Mouse (Mus musculus) liver, embryonic 14.5 days (tissue): Measurements from ENCODE around the gene Tusc2.

Experiments
- CTCF ChIP-seq: IDR thresholded peaks from 2 replicates; pipeline ENCODE4 v1.5.1; 2016; ENCODE audit warnings: antibody characterized with exemption, low read depth, control low read depth
- EP300 ChIP-seq: IDR thresholded peaks from 2 replicates; pipeline ENCODE4 v1.6.1; 2016; ENCODE audit warnings: antibody characterized with exemption, low read depth

DNA sequence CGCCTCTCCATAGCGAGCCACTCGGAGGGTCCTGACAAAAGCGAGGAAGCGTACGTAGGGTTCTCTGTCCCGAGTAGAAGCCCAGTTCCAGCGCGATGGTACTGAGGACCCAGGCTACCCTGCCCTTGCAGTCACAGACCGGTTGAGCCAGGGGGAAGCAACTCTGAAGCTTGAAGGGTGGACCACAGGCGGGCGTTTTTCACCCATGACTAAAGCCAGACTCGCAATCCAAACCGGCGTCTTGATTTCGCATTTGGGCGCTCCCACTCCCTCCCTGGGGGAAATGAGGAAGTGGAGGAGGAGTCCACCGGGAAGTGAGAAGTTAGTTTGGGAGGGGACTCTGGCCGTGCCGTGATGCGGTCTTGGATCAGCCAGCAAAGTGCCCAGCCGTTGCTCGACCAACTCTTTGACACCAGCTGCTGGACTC lies 8.0 kb upstream of the Tusc2 start:
- no peak for TF ChIP-seq CTCF
- no peak for TF ChIP-seq EP300
